Mouse (Mus musculus) Patski (cell line): ENCODE measurements around the gene Srf. TPM values are rescaled to one million over a fixed set of nuclear protein-coding genes. Genes with fewer than 3 reads are reported as not detected.

Experiments
- ATAC-seq: fragments of 100-300 bp; one replicate; pipeline ENCODE4 v1.8.0; 2021
- CTCF ChIA-PET: fragments of 350-600 bp; sonication (Branson Sonifier 250); formaldehyde crosslinking; loops from one replicate; lab custom pipeline; 2022; ENCODE audit warnings: inconsistent platforms; lab: Charles Lee
- POLR2A ChIA-PET: fragments of 350-600 bp; sonication (Branson Sonifier 250); formaldehyde crosslinking; loops from one replicate; lab custom pipeline; 2022; ENCODE audit warnings: antibody characterized with exemption, inconsistent platforms; lab: Charles Lee
- DNase-seq: peaks from one replicate; pipeline ENCODE4 v3.0.0-alpha.2; 2011; ENCODE audit warnings: low read depth, low spot score
- H3K27me3 ChIP-seq: fragments of 371-371 bp; one replicate; pipeline ENCODE4 v1.5.1; 2021
- CTCF ChIP-seq: fragments of 100-300 bp; IDR thresholded peaks from one replicate; pipeline ENCODE4 v1.5.1; 2021
- in situ Hi-C: fragments of 300-500 bp; cut with MboI; formaldehyde crosslinking; loops from 3 replicates; pipeline ENCODE4 v1.11.1; 2018; ENCODE audit warnings: low pct_unique_long_range_greater_than_20kb, mixed read lengths
- polyA plus RNA-seq: library from polyadenylated mRNA; unstranded; gene quantifications from one replicate; pipeline ENCODE4 v1.2.3, GENCODE M21; 2021

The Srf gene
- polyA plus RNA-seq, 1 experiment from 2014 or later = 72.1 TPM

DNA sequence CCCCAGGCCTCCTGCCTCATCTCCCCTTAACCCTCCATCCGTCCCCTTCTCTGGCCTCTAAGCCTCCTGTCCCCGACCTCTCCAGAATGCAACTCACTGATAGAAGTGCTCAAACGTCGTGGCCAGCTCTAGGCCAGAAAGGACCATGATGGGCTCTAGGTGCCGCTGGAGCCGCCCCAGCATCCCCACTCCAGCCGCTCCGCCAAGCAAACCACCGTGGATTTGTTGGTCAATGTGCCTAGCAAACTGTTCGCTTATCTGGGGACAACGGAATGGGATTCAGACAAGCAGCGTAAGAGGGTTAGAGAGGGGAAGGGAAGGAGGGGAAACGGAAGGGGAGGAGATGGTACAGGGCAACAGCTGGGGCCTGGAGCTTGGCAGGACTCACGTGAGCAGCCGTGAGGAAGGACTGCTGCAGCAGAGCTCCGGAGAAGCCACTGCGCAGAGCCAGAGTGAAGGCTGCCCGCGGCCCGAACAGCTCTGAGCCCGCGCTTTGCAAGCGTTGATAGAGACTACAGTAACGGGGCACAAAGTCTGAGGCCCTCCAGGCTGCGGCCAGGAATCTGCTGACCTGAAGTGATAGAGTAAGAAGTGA, 35.5 kb downstream of the Srf start:
- DNase-seq = no peak
- TF ChIP-seq CTCF = no peak
- ChIA-PET CTCF (no interaction called here), POLR2A (no interaction called here)
- no peaks in the 10 kb centered on the region for H3K27me3 ChIP-seq
- ATAC-seq = no peak
- in situ Hi-C loops = no loop called here

DNA sequence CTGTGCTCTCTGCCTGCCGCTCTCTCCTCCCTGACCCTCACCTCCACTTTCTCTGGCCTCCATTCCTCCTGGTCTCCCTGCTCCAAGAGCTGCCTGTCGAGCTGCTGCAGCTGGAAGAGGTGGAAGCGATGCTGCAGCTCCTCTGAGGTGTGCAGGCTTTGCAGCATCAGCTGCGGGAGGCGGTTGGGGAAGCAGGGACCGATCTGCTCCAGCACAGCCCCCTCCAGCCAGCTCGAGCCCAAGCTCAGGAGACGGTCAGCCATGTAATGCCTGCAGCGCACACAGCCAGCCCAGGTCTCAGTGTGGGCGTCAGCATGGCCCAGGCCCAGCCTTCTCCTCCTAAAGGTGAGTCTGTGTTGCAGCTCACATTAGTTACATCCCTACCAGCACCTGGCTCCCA, 36.0 kb downstream of the Srf start:
- no peak for DNase-seq
- no peak for ATAC-seq
- POLR2A ChIA-PET = no interaction called here
- H3K27me3 ChIP-seq = no peaks in the 10 kb centered on the region
- TF ChIP-seq CTCF = no peak
- CTCF ChIA-PET = no interaction called here
- in situ Hi-C loops = no loop called here

DNA sequence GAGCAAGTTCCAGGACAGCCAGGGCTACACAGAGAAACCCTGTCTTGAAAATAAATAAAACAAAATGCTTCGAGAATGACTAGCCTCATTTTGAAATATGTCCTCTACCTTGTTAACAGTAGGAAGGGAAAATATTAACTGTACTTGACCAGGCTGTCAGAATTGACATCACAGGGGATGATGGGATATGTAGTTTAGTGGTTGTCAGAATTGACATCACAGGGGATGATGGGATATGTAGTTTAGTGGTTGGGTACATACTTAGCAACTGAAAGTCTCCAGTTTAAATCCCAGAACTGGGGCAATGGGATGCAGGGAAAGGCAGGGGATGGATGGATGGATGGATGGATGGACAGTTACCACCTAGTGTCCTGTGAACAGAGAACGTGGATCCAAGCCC, 42.6 kb downstream of the Srf start:
- DNase-seq = no peak
- in situ Hi-C loops = no loop called here
- TF ChIP-seq CTCF = no peak
- CTCF ChIA-PET = no interaction called here
- no peak for ATAC-seq
- POLR2A ChIA-PET = no interaction called here
- H3K27me3 ChIP-seq = no peaks in the 10 kb centered on the region

DNA sequence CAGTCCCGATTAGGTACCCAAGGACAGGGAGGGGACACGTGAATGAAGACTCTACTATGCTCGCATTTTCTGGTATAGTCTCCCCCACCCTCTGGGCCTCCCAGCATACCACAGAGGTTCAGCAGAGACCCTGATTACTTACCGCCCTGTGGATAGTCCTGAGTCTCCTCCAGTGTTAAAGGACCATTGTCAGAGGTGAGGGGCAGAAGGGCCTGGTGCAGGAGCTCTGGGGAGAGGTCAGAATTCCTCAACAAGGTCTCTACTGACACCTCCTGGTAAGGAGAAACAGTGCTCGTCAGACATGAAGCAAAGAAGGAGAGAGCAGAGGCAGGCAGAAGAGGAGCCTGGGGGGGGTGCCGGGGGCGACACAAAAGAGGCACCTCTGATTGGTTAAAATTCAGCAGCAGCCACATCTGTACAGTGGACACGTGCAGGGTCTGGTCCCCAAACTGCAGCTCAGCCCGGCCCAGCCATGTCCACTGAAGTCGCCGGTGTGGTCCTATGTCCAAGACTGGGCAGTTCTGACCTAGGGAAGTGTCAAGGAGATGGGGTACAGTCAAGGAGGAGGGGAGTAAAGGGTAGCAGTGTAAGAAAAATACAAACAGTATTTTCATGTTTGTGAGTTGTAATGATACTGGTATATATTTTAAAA, 44.8 kb downstream of the Srf start:
- no peaks in the 10 kb centered on the region for H3K27me3 ChIP-seq
- TF ChIP-seq CTCF = no peak
- no peak for ATAC-seq
- ChIA-PET POLR2A (no interaction called here), CTCF (no interaction called here)
- DNase-seq = no peak
- in situ Hi-C loops = no loop called here

DNA sequence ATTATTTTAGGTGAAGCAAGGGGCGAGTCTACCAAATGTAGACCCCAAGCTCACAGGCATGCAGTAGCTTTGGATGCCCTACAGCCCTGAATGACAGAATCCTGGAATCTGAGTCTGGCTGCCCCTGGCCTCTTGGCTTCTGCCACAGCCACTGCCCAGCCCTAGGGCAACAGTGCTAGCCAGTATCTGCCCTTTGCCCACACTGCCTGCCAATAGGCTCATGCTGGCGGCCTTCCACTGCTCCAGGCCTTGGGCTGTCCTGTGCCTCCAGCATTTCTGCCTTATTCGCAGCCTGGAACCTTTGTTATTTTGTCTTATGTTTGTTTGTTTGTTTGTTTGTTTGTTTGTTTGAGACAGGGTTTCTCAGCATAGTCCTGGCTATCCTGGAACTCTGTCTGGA, 50.4 kb downstream of the Srf start:
- ChIA-PET CTCF (no interaction called here), POLR2A (no interaction called here)
- ATAC-seq = no peak
- no peak for DNase-seq
- no peak for TF ChIP-seq CTCF
- H3K27me3 ChIP-seq = no peaks in the 10 kb centered on the region
- in situ Hi-C loops = no loop called here

DNA sequence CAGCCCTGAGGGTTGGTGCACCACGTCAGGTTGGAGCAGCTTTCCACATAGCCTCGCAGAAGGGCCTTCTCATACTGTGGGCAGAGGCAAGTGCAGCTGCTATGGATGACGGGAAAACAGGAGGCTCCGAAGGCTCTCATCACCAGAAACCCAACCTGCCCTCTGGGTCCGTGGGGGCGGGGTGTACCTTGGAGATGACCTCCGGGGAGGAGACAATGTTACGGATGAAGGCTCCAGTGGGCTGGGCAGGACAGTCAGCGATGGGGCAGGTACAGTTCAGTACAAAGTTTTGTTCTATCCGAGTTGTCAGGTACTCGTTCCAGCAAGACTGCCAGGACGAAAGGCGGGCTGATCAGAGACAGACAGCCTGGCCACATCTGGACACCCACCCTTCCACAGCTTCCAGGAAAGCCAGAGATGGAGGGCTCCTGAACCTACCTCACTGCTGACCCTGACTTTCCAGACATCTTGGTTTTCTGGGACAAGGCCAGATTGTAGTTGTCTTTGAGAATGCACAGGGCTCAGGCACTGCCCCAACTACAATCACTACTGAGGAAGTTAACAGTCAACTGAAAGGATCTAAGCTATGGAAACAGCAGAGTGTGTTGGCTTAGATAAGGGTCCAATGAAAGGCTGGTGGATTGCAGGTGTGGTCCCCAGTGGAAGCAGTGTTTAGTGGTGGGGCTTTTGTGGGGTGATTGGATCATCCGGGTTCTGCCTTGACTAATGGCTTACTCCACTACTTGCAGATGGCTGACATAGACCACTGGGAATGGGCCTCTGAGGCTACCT, 51.9 kb downstream of the Srf start:
- DNase-seq (no peak), ATAC-seq (no peak)
- TF ChIP-seq CTCF = no peak
- in situ Hi-C loops = no loop called here
- POLR2A ChIA-PET = no interaction called here
- CTCF ChIA-PET = no interaction called here
- no peaks in the 10 kb centered on the region for H3K27me3 ChIP-seq

DNA sequence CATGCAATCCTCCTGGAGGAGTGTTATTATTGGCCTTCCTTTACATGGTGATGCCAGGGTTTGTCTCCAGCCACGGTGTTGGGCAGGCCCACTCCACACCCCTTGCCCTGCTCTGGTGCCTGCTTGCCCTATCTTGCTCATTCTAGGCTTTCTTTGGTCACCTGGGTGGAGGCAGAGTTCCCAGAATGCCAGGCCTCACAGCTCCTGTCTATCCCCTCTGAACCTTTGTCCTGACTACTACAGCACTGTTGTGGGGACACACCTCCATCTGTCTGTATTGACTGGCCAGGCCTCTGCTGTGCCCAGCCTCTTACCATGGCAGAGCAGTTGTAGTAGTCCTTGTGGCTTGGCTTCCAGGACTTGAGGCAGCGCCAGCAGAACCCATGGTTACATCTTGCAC, 53.2 kb downstream of the Srf start:
- ChIA-PET POLR2A (no interaction called here), CTCF (no interaction called here)
- DNase-seq (no peak), ATAC-seq (no peak)
- in situ Hi-C loops = no loop called here
- no peaks in the 10 kb centered on the region for H3K27me3 ChIP-seq
- TF ChIP-seq CTCF = no peak

Other genes starting within 250 kb of the Srf start
- gene Abcc10, start 227.8 kb downstream of the Srf start, polyA plus RNA-seq = 7.6 TPM
- 18.6 TPM for gene Zfp318, start 172.4 kb downstream of the Srf start, polyA plus RNA-seq
- gene Crip3, start 127.2 kb downstream of the Srf start, polyA plus RNA-seq = not detected
- not detected for gene Slc22a7, start 117.7 kb downstream of the Srf start, polyA plus RNA-seq
- gene Ttbk1, start 68.5 kb downstream of the Srf start, polyA plus RNA-seq = 0.21 TPM
- gene Dnph1, start 59.5 kb downstream of the Srf start, polyA plus RNA-seq = 16.9 TPM
- 34.3 TPM for gene Cul9, start 9.8 kb downstream of the Srf start, polyA plus RNA-seq
- gene Ptk7, start 73.3 kb upstream of the Srf start, polyA plus RNA-seq = 86.6 TPM
- gene Klc4, start 89.8 kb upstream of the Srf start, polyA plus RNA-seq = 42.3 TPM
- gene Mrpl2, start 90.1 kb upstream of the Srf start, polyA plus RNA-seq = 124 TPM
- 109 TPM for gene Cul7, start 94.2 kb upstream of the Srf start, polyA plus RNA-seq
- 46.4 TPM for gene Rrp36, start 118.2 kb upstream of the Srf start, polyA plus RNA-seq
- gene Mea1, start 122.6 kb upstream of the Srf start, polyA plus RNA-seq = 150 TPM
- 61.4 TPM for gene Klhdc3, start 124.7 kb upstream of the Srf start, polyA plus RNA-seq
- 87.8 TPM for gene Ppp2r5d, start 148.9 kb upstream of the Srf start, polyA plus RNA-seq
- 39.9 TPM for gene Pex6, start 155.3 kb upstream of the Srf start, polyA plus RNA-seq
- 0.21 TPM for gene Gnmt, start 173.0 kb upstream of the Srf start, polyA plus RNA-seq
- gene Cnpy3, start 196.0 kb upstream of the Srf start, polyA plus RNA-seq = 110 TPM
- 0.12 TPM for gene Ptcra, start 207.5 kb upstream of the Srf start, polyA plus RNA-seq
- gene 2310039H08Rik, start 216.5 kb upstream of the Srf start, polyA plus RNA-seq = 24.4 TPM
- gene Rpl7l1, start 226.5 kb upstream of the Srf start, polyA plus RNA-seq = 119 TPM